Mouse (Mus musculus) neural tube, embryonic 14.5 days (tissue): ENCODE data around the gene Csmd2. TPM values are rescaled to one million over a fixed set of nuclear protein-coding genes. Genes with fewer than 3 reads are reported as not detected.

ENCODE experiments used
- ATAC-seq: fragments of 200-750 bp; cut with Nextera tagmentation; 2 replicates; pipeline ENCODE4 v1.8.0; 2017; ENCODE audit warnings: low read depth, mild to moderate bottlenecking, moderate TSS enrichment, moderate library complexity
- H3K27ac ChIP-seq: fragments of 300-500 bp; sonication (generic); 2 replicates; pipeline ENCODE4 v1.5.1; 2014; ENCODE audit warnings: low read depth, mild to moderate bottlenecking, control low read depth, low read length, moderate library complexity, mixed read lengths
- H3K27me3 ChIP-seq: fragments of 300-500 bp; sonication (generic); 2 replicates; pipeline ENCODE4 v1.6.1; 2014; ENCODE audit warnings: low read length; ENCODE audit not compliant: control insufficient read depth, insufficient read depth
- H3K36me3 ChIP-seq: fragments of 300-500 bp; sonication (generic); 2 replicates; pipeline ENCODE4 v1.6.1; 2014; ENCODE audit warnings: low read length, mixed read lengths; ENCODE audit not compliant: control insufficient read depth, insufficient read depth
- H3K4me1 ChIP-seq: fragments of 300-500 bp; sonication (generic); 2 replicates; pipeline ENCODE4 v1.6.1; 2014; ENCODE audit warnings: low read length; ENCODE audit not compliant: control insufficient read depth, insufficient read depth
- H3K4me2 ChIP-seq: fragments of 300-500 bp; sonication (generic); 2 replicates; pipeline ENCODE4 v1.6.1; 2014; ENCODE audit warnings: mild to moderate bottlenecking, low read depth, low read length, control low read depth
- H3K4me3 ChIP-seq: fragments of 300-500 bp; sonication (generic); 2 replicates; pipeline ENCODE4 v1.5.1; 2014; ENCODE audit warnings: low read depth, low read length, control low read depth, mixed read lengths
- H3K9ac ChIP-seq: fragments of 300-500 bp; sonication (generic); replicated peaks from 2 replicates; pipeline ENCODE4 v1.6.1; 2014; ENCODE audit warnings: low read depth, mild to moderate bottlenecking, control low read depth, low read length, mixed read lengths
- H3K9me3 ChIP-seq: fragments of 300-500 bp; sonication (generic); 2 replicates; pipeline ENCODE4 v1.6.1; 2016; ENCODE audit warnings: low read length; ENCODE audit not compliant: control insufficient read depth
- WGBS: fragments of 180-500 bp; shearing (Covaris S2); extraction: QIAGEN DNeasy Blood & Tissue Kit; methylation state at CpG from one replicate; pipeline ENCODE4 v1.1.7; 2014; 5-methylcytosine and 5-hydroxymethylcytosine counted together
- polyA plus RNA-seq: library from polyadenylated mRNA; unstranded; fragments of >200 nt; fragmentation: Nextera tagmentation; extraction: Ambion mirVana; gene quantifications from 2 replicates; pipeline ENCODE4 v1.2.1, GENCODE M21; 2014

Csmd2 gene
- polyA plus RNA-seq, 1 experiment from 2014 or later: 14.5 TPM

DNA sequence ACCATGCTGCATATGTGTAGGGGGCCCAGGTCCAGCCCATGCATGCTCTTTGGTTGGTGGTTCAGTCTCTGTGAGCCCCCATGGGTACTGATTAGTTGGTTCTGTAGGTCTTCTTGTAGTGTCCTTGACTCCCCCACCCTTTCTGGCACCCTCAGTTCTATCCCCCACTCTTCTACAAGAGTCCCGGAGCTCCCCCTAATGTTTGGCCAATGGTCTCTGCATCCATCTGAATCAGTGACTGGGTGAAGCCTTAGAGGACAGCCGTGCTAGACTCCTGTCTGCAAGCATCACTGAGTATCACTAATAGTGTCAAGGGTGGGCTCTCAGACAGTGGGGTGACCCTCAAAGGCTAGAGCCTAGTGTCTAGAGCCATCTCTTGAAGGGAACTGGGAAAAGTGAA lies 497.0 kb downstream of the Csmd2 start:
- WGBS: 70% methylated on average over 2 of the region's 2 CpGs
- no peak overlapping the region for H3K4me2 ChIP-seq
- ATAC-seq: no peak
- H3K9ac ChIP-seq: no peak overlapping the region
- no peak overlapping the region for H3K27ac ChIP-seq
- no peak overlapping the region for H3K4me3 ChIP-seq
- H3K36me3 ChIP-seq: 0 out of 2 replicates have a peak, but pooled peaks cover 4% of the 10 kb centered on the region
- H3K4me1 ChIP-seq: no peaks in the 10 kb centered on the region
- H3K27me3 ChIP-seq: no peaks in the 10 kb centered on the region
- no peaks in the 10 kb centered on the region for H3K9me3 ChIP-seq

DNA sequence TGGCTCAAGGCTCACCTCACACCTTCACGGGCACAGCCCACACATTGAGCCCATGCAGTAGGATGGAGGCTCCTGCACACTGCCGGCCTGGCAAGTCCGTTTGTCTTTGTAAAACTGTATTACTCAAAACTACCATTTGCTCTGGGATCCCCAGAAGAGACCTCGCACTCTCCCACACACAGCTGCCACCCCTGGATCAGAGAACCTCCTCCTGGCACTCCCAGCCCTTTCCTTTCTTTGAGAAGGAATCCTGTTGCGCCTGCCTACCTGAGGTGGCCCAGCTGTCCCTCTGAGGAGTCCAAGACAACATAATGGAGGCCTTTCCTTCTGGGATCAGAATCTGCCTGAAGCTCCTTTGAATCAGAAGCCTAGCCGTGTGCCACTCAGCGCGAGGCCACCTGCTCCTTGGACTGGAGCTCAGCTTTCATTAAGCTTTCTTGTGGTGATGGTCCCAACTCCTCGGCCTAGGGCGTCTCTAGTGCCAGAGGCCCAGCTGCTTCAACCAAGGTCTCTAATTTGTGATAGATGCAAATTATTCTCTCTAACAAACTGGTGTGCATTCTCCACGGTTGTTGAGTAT lies 502.0 kb downstream of the Csmd2 start:
- H3K4me2 ChIP-seq: no peak overlapping the region
- WGBS: 85% methylated on average over 11 of the region's 11 CpGs
- no peaks in the 10 kb centered on the region for H3K36me3 ChIP-seq
- H3K4me1 ChIP-seq: no peaks in the 10 kb centered on the region
- no peak for ATAC-seq
- H3K9me3 ChIP-seq: no peaks in the 10 kb centered on the region
- no peaks in the 10 kb centered on the region for H3K27me3 ChIP-seq
- H3K4me3 ChIP-seq: no peak overlapping the region
- no peak overlapping the region for H3K27ac ChIP-seq
- no peak overlapping the region for H3K9ac ChIP-seq

DNA sequence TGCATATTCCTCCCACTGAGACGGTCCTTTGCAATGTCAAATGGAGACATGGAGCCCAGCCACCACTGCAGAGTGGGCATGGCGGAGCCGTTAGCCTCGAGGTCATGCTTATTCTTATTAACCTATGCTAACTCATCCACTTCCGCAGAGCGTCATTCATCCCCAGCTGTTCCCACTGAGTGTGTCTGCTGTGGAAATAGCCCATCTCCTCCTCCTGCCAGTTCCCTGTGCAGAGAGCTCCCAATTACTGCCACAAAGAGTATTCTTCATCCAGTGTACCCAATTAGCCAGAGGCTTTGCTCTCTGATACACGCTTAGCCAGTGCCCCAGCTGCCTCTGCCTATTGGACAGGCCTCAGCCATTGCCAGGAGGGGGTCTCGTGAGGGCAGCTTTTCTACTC lies 504.4 kb downstream of the Csmd2 start:
- no peak overlapping the region for H3K27ac ChIP-seq
- no peak overlapping the region for H3K4me3 ChIP-seq
- no peak for ATAC-seq
- no peaks in the 10 kb centered on the region for H3K9me3 ChIP-seq
- H3K36me3 ChIP-seq: no peaks in the 10 kb centered on the region
- H3K4me1 ChIP-seq: no peaks in the 10 kb centered on the region
- no peak overlapping the region for H3K4me2 ChIP-seq
- H3K9ac ChIP-seq: no peak overlapping the region
- no peaks in the 10 kb centered on the region for H3K27me3 ChIP-seq
- 56% methylated on average over 8 of the region's 8 CpGs for WGBS

DNA sequence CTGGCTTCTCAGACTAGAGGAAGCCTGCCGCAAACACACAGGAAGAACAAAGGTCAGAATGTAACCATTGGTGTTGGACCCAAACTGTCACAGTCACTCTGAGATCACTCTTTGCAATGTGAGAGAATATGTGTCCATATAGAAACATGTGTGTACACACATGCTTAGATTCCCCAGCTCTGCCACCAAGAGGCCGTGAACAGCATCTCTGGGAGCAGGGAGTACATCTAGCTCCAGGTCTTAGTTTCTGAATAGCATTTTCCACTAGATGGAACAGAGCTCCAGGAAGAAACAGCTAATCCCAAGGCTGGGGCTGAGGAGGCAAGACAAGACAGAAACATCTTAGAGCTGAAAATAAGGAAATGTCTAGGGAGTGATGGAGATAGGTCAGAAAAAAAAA lies 512.3 kb downstream of the Csmd2 start:
- no peak overlapping the region for H3K4me3 ChIP-seq
- WGBS: 76% methylated on average over 2 of the region's 2 CpGs
- H3K9ac ChIP-seq: no peak overlapping the region
- H3K36me3 ChIP-seq: no peaks in the 10 kb centered on the region; the same call in 1 of the 2 replicates
- H3K9me3 ChIP-seq: no peaks in the 10 kb centered on the region
- no peaks in the 10 kb centered on the region for H3K27me3 ChIP-seq
- H3K4me2 ChIP-seq: no peak overlapping the region
- no peak for ATAC-seq
- no peak overlapping the region for H3K27ac ChIP-seq
- H3K4me1 ChIP-seq: no peaks in the 10 kb centered on the region

DNA sequence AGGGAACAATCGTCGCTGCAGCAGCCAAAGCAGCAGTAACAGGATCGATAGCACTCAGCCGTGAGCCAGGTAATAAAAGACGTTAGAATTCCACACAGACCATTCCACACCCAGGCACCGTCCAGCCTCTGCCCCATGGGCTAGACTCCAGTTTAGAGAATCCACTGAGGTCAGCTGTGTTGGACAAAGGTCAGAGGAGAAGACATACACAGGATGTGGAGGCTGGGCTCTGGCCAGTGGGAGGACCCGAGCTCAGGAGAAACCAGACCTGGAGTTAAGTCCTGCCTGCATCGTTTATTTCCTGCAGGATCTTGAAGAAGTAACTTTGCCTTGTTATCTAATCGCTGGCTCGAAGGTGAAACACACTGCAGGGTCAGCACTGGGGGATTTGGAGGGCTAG lies 519.2 kb downstream of the Csmd2 start:
- no peak overlapping the region for H3K4me2 ChIP-seq
- no peaks in the 10 kb centered on the region for H3K27me3 ChIP-seq
- H3K27ac ChIP-seq: no peak overlapping the region
- no peak overlapping the region for H3K4me3 ChIP-seq
- H3K4me1 ChIP-seq: no peaks in the 10 kb centered on the region
- 63% methylated on average over 10 of the region's 10 CpGs for WGBS
- no peak for ATAC-seq
- no peak overlapping the region for H3K9ac ChIP-seq
- no peaks in the 10 kb centered on the region for H3K9me3 ChIP-seq
- peaks cover 7% of the 10 kb centered on the region for H3K36me3 ChIP-seq

DNA sequence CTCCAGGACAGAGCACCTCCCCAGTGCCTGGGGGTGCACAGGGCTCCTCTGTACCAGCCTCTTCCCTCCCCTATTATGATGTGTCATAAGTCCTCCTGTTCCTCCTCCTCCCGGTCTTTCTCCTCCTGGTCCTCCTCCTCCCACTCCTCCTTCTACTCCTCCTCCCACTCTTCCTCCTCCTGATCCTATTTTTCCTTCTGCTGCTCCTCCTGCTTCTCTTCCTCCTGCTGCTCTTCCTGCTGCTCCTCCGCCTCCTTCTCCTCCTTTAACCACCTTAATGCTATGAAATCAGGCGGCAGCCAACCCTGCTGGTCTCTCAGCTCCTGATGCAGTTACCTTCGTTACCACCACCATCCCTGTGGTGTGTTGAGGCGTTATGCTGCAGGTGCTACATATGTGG lies 522.2 kb downstream of the Csmd2 start:
- Histone ChIP-seq H3K4me1 (no peaks in the 10 kb centered on the region), H3K27me3 (no peaks in the 10 kb centered on the region), H3K36me3 (peaks cover 11% of the 10 kb centered on the region), H3K4me3 (no peak overlapping the region), H3K27ac (no peak overlapping the region), H3K9ac (no peak overlapping the region), H3K9me3 (no peaks in the 10 kb centered on the region), H3K4me2 (no peak overlapping the region)
- WGBS: 74% methylated on average over 5 of the region's 5 CpGs
- no peak for ATAC-seq

DNA sequence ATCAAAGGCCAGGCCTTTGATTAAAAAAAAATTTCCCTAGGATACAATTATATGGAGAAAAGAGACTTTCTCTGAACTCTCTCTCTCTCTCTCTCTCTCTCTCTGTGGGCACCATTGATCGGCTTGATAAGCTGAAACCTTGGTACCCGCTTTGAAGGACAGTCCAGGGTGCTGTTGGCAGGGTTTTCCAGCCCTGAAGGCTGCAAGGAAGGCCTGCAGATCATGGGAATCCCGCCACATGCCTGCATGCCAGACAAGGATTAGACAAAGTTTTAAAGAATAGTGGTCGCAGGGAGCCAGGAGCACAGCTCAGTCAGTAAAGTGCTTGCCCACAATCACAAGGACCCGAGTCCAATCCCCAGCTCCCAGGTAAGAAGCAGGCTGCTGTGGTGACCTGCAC lies 526.8 kb downstream of the Csmd2 start:
- ATAC-seq: no peak
- H3K27me3 ChIP-seq: no peaks in the 10 kb centered on the region
- H3K27ac ChIP-seq: no peak overlapping the region
- H3K4me1 ChIP-seq: no peaks in the 10 kb centered on the region
- peaks cover 8% of the 10 kb centered on the region for H3K36me3 ChIP-seq
- H3K9me3 ChIP-seq: no peaks in the 10 kb centered on the region
- 81% methylated on average over 5 of the region's 5 CpGs for WGBS
- no peak overlapping the region for H3K4me2 ChIP-seq
- H3K4me3 ChIP-seq: no peak overlapping the region
- H3K9ac ChIP-seq: no peak overlapping the region

DNA sequence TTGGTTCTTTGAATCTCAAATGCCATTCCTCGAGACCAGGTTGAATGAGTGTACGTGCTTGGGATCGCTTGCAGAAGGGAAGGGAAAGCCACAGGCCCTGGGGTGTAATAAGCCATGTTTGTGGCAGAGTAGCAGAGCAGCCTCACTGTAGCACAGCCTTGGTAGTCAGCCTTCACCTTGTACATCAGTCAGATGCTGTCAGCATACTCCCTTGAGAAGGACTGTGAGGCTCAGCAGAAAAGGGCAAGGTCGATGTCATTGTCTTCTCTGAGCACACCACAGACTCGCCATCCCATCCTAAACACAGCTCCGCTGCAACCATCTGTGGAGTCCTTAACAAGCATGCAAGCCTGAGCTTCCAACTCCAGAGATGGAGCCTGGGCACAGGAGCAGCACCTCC lies 533.6 kb downstream of the Csmd2 start:
- no peaks in the 10 kb centered on the region for H3K4me1 ChIP-seq
- H3K9me3 ChIP-seq: no peaks in the 10 kb centered on the region
- no peak overlapping the region for H3K27ac ChIP-seq
- H3K9ac ChIP-seq: no peak overlapping the region
- peaks cover 2% of the 10 kb centered on the region; the same call in 1 of the 2 replicates for H3K36me3 ChIP-seq
- H3K4me3 ChIP-seq: no peak overlapping the region
- WGBS: 86% methylated on average over 6 of the region's 6 CpGs
- ATAC-seq: no peak
- H3K4me2 ChIP-seq: no peak overlapping the region
- H3K27me3 ChIP-seq: no peaks in the 10 kb centered on the region

DNA sequence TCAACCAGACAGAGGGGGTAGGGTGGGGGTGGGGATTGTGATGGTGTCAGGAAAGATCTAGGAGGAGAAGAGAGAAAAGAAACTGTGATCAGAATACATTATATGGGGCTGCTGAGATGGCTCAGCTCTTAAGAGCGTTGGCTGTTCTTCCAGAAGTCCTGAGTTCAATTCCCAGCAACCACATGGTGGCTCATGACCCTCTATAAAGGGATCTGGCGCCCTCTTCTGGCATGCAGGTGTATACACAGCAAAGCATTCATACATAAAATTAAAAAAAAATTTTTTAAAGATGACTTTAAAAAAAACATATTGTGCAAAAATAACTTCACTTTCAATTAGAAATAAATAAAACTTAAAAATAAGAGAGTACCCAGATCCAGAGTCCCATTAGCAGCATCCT lies 555.7 kb downstream of the Csmd2 start:
- no peak overlapping the region for H3K27ac ChIP-seq
- H3K27me3 ChIP-seq: no peaks in the 10 kb centered on the region
- no peak overlapping the region for H3K4me3 ChIP-seq
- WGBS: 27% methylated on average over 2 of the region's 2 CpGs
- H3K9me3 ChIP-seq: no peaks in the 10 kb centered on the region
- no peak for ATAC-seq
- no peak overlapping the region for H3K4me2 ChIP-seq
- no peaks in the 10 kb centered on the region for H3K4me1 ChIP-seq
- no peak overlapping the region for H3K9ac ChIP-seq
- H3K36me3 ChIP-seq: peaks cover 3% of the 10 kb centered on the region
